Mouse (Mus musculus) testis, adult 2 months (tissue): ENCODE results near the gene Retnlg. TPM values are rescaled to one million over a fixed set of nuclear protein-coding genes. Genes with fewer than 3 reads are reported as not detected.

Experiments used
- H3K27ac ChIP-seq: fragments of 200-500 bp; 2 replicates; pipeline ENCODE4 v1.5.1; 2012; ENCODE audit warnings: low read depth, low read length; ENCODE audit not compliant: control insufficient read depth, insufficient read depth
- H3K27me3 ChIP-seq: fragments of 200-500 bp; 2 replicates; pipeline ENCODE4 v1.6.1; 2012; ENCODE audit warnings: mild to moderate bottlenecking, low read length, moderate library complexity; ENCODE audit not compliant: control insufficient read depth, insufficient read depth
- H3K36me3 ChIP-seq: fragments of 200-500 bp; 2 replicates; pipeline ENCODE4 v1.6.1; 2012; ENCODE audit warnings: mild to moderate bottlenecking, low read length; ENCODE audit not compliant: control insufficient read depth, insufficient read depth
- H3K4me1 ChIP-seq: fragments of 200-500 bp; 2 replicates; pipeline ENCODE4 v1.6.1; 2012; ENCODE audit warnings: low read length; ENCODE audit not compliant: control insufficient read depth, insufficient read depth
- H3K4me3 ChIP-seq: fragments of 200-500 bp; 2 replicates; pipeline ENCODE4 v1.5.1; 2012; ENCODE audit warnings: low read depth, mild to moderate bottlenecking, low read length, moderate library complexity, mixed read lengths; ENCODE audit not compliant: control insufficient read depth
- CTCF ChIP-seq: fragments of 200-500 bp; IDR thresholded peaks from 2 replicates; pipeline ENCODE4 v1.5.1; 2012; ENCODE audit warnings: low read depth, mild to moderate bottlenecking, inconsistent platforms, low read length, moderate library complexity; ENCODE audit not compliant: control insufficient read depth, insufficient read depth, insufficient replicate concordance
- POLR2A ChIP-seq: fragments of 200-500 bp; IDR thresholded peaks from 2 replicates; pipeline ENCODE4 v1.6.1; 2012; ENCODE audit warnings: low read depth, mild to moderate bottlenecking, inconsistent platforms, low read length, moderate library complexity; ENCODE audit not compliant: control insufficient read depth
- polyA plus RNA-seq: library from polyadenylated mRNA; depleted of rRNA; stranded (reverse); fragments of >200 nt; gene quantifications from 2 replicates; pipeline ENCODE4 v1.2.3, GENCODE M21; 2012; rRNA removed

Retnlg gene
- polyA plus RNA-seq, 1 experiment, result not detected

DNA sequence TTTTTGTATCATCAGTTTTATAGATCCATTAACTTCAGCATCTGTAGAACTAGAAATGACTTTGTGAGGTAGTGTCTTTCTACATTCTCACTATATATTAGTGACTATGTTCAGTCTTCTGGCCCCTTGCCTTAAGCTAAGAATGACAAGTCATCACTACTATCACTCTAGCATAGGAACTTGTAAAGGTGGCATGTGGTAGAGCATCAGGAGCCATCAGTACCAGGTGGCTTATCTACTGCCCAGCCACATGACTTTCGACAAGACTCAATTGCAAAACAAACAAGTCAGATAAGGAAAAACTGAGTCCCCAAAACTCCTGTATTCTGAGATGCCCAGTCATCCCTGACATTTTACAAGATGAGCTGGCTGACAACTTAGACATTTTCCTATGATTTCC, 51.3 kb downstream of the Retnlg start:
- Histone ChIP-seq H3K27me3 (no peaks in the 10 kb centered on the region), H3K4me3 (no peak overlapping the region), H3K4me1 (no peaks in the 10 kb centered on the region), H3K27ac (no peak overlapping the region), H3K36me3 (no peaks in the 10 kb centered on the region)
- TF ChIP-seq POLR2A (no peak), CTCF (no peak)

Other genes with a start within 250 kb of the Retnlg start
- gene Trat1, start 100.6 kb upstream of the Retnlg start, polyA plus RNA-seq, result 0.42 and 0.56 TPM in 2 replicates
- gene Retnlb, start 55.8 kb upstream of the Retnlg start, polyA plus RNA-seq, result not detected in 2 replicates
- 4.5 and 15.4 TPM in 2 replicates for gene Retnla, start 30.1 kb upstream of the Retnlg start, polyA plus RNA-seq
- 4.7 and 6.2 TPM in 2 replicates for gene Dzip3, start 121.5 kb downstream of the Retnlg start, polyA plus RNA-seq
- gene Cip2a, start 121.6 kb downstream of the Retnlg start, polyA plus RNA-seq, result 9.9 and 11.7 TPM in 2 replicates
- gene Myh15, start 184.9 kb downstream of the Retnlg start, polyA plus RNA-seq, result 1.8 and 2.0 TPM in 2 replicates